Mouse (Mus musculus) lung, postnatal 25 days (tissue): ENCODE measurements around the gene Uba52.

Experiments
- DNase-seq: peaks from one replicate; pipeline ENCODE4 v3.0.0; 2022; ENCODE audit warnings: low spot score

Gene Uba52

DNA sequence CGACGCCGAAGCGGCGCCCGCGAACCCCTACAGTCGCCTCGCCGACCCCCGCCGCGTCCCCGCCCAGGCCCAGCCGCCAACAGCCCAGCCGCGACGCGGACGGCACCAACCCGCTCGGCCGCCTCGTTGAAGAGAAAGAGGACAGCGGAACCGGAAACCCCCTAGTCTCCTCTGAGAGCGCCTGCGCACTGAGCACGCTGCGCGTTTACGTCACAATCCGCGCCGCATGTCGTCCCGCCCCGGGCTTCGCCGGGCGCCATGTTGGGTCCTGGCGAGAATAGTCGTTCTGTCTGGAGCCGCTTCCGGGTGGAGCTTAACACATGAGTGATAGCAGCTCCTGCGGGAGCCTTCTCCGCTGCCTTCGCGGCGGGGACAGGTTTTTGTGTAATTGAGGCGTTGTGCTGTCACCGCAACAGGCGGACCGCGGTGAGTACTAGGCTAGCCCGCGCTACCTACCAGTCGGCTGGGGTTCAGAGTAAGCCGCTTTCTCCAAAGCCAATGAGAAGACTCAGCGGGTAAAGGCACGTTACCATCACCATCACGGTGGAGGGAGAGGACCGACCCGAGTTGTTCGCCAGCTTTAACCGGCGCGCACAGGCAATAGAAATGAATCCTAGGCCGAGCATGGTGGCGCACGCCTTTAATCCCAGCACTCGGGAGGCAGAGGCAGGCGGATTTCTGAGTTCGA lies at the start of gene Uba52:
TSS of gene Uba52 (minus strand) at position 574 of the 688 bp plus-strand sequence.
- DNase-seq = peak; percentile 98

- peak; percentile 89 for DNase-seq
Observed at GRCm38 (mm10) chr8:70560096-70560495, 49.5 kb upstream of the Uba52 start.

DNA sequence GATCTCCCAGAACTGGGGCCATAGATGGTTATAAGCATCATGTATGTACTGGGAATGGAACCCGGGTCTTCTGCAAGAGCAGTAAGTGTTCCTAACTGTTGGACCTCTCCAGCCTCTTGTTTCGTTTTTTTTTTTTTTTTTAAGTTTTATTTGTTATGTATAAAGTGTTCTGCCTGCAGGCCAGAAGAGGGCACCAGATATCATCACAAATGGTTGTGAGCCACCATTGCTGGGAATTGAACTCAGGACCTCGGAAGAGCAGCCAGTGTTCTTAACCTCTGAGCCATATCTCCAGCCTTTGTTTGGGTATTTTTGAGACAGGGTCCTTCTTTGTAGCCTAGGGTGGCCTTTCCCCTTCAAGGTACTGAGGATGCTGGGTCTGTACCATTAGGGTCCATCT lies 48.4 kb upstream of the Uba52 start:
- no peak for DNase-seq

DNA sequence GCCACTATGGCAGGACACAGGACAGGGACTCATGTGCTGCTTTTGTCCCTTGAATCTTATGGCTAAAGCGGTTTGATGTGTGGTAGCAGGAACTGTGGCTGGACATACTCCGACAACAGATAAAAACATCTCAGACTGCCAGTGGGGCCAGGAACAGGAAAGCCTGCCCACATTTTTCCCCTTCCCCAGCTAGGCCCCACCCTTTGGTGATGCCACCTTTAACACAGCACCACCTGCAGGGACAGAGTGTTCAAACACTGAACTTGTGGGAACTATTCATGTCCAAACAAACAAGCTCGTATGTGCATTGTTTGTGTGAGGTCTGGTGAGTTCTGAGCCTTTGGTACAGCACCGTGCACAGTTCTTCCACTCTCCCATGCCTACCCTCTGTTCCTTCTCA lies 47.7 kb upstream of the Uba52 start:
- DNase-seq = peak; percentile 50

- DNase-seq = no peak
Observed at GRCm38 (mm10) chr8:70555079-70555747, 44.6 kb upstream of the Uba52 start.

- DNase-seq = peak; percentile 49
Observed at GRCm38 (mm10) chr8:70553740-70554139, 43.1 kb upstream of the Uba52 start.

GRCm38 (mm10) chr8:70552836-70553235 lies 42.2 kb upstream of the Uba52 start:
- peak; percentile 64 for DNase-seq

GRCm38 (mm10) chr8:70551558-70552161 lies 41.1 kb upstream of the Uba52 start:
- DNase-seq = no peak

- no peak for DNase-seq
Observed at GRCm38 (mm10) chr8:70549412-70550184, 39.0 kb upstream of the Uba52 start.

DNA sequence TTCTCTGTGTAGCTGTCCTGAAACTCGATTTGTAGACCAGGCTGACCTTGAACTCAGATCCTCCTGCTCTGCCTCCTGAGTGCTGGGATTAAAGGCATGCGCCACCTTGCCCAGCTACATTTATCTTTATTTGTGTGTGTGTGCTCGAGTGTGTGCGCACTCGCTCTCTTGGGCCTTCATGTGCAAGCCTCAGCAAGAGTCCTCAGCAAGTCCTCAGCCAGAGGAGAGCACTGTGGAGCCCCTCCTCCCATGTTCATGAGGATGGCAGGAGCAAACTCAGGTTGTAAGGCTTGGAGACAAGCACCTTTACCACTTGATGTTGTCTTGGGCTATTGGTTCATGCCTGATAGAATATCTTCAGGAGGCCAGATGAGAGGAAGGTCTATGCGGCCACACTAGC lies 37.2 kb upstream of the Uba52 start:
- no peak for DNase-seq

DNA sequence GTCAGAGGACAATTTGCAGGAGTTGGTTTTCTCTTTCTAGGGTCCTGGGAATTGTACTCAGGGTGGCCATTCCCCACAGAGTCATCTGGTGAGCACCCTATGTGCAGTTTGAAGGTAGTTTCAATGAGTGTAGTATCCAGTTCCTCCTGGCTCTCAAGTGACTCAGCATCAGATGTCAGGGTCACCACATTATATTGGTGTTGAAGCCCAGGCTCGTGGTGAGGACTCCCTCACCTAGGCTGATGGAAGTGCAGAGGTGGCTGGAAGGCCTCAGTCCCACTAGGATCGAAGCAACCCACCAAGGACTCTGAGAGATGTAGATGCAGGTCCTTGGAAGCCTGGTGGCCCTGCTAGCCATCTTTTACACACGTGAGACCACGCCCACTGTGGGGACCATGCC lies 35.8 kb upstream of the Uba52 start:
- no peak for DNase-seq

DNA sequence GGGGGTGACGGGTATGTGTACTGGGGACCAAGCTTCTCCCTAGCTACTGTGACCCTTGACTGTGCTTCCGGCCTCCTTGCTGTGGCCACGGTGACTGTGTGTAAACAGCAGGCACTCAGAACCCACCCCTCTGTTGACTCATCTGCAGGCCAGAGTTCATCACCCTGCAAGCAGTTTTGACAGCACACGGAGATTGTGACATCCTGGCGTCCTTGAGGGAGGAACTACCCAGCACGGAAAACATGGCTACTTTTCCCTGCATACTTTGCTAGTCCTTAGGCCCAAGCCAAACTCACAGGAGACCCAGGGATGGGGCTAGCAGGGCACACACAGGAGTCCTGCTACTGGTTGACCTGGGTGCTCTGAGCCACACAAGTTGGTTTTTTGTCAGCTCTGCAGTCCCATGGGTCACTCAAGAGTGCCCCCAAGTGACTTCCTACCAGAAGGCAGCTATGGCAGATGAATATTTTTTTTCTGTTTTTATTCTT lies 33.6 kb upstream of the Uba52 start:
- DNase-seq = peak; percentile 84

GRCm38 (mm10) chr8:70541081-70541480 lies 30.5 kb upstream of the Uba52 start:
- no peak for DNase-seq

GRCm38 (mm10) chr8:70540507-70541071 lies 30.0 kb upstream of the Uba52 start:
- no peak for DNase-seq

DNA sequence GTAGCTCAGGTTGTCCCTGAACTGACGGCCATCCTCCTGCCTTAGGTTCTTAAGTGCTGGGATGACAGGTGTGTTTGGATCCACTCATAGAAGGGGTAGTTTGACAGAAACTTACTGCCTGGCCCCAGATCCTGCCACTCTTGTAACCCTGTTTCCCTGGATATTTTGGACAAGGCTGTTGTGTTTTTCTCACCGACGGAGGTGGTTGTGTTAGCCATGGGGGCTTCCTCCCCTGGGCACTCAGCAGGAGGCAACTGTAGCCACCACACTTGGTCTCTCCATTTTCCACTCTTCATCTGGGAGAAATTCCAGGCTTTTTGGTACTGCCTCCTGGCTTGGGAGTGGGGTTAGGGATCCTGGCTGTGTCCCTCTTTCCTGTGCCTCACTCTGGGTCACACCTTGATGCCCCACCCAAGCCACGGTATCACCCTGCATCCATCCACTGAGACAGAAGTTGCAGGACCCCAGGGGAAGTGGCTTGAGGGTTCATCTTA lies 29.5 kb upstream of the Uba52 start:
- DNase-seq = no peak

GRCm38 (mm10) chr8:70539077-70539813 lies 28.6 kb upstream of the Uba52 start, which contains the start of gene Ell:
Ell (plus strand) TSS chr8:70539457.
- DNase-seq = peak; percentile 100

GRCm38 (mm10) chr8:70538633-70539076 lies 28.1 kb upstream of the Uba52 start:
- DNase-seq = peak; percentile 100

GRCm38 (mm10) chr8:70538024-70538579 lies 27.5 kb upstream of the Uba52 start:
- peak; percentile 89 for DNase-seq

DNA sequence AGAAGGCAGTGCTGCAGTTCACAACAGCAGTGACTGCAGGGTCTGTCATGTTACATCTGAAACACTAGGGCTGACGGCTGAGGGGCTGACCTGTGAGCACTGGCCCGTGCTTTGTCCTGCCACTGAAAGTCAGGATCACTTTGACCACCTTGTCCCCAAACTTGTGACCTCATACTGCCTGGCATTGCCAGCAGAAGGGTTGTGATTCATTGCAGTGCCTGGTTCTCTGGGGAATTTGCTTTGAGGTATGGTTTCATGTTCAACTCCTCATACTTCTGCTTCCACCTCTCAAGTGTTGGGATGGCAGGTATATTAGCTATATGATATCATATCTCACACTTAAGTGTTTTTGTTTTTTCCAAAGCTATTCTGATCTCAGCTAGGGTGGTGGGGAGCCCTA lies 25.1 kb upstream of the Uba52 start:
- DNase-seq = no peak

DNA sequence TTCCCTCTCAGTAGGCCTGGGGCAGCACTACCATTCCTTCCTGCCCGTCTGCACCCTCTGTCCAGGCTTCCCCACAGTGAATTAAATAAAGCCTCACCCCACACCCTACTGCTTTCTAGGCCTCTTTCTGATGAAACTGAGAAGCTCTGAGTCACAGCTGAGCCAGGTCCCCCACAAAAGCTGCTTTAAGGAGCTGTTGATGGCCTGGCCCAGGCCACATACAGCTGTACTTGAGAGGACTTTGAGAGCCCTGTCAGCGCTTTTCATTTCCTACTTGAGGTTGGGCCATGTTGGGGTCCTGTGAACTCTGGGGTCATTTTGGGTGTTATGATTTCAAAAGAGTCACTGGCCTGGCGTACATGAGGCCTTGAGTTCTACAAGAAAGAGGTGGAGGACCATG lies 24.6 kb upstream of the Uba52 start:
- DNase-seq = no peak

DNA sequence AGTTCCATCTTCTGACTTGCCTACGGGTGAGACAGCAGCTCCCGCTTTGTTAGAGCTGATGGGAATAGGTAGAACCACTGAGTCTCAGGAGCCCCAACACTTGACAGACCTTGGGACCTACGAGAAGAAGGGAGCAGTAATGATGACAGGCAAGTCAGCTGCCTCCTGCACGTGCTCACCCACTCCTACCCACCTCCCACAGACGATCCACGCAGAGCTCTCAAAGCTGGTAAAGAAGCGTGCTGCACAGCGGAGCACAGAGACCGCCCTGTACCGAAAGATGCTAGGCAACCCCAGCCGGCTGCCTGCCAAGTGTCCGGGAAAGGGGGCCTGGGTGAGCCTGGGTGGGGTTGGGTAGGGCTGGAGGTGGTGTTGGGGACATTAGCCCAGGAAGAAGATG lies 23.7 kb upstream of the Uba52 start:
- no peak for DNase-seq
